Mouse (Mus musculus) intestine, embryonic 14.5 days (tissue): ENCODE results near the gene Rnasek. TPM values are rescaled to one million over a fixed set of nuclear protein-coding genes. Genes with fewer than 3 reads are reported as not detected.

ENCODE experiments used
- ATAC-seq: fragments of 200-750 bp; cut with Nextera tagmentation; replicated peaks from 2 replicates; pipeline ENCODE4 v1.8.0; 2017; ENCODE audit warnings: low read depth, moderate number of reproducible peaks, moderate TSS enrichment, moderate library complexity; ENCODE audit not compliant: low FRiP score, low TSS enrichment
- DNase-seq: peaks from one replicate; pipeline ENCODE4 v3.0.0-alpha.2; 2018; ENCODE audit warnings: low spot score
- H3K27ac ChIP-seq: fragments of 300-500 bp; sonication (generic); 2 replicates; pipeline ENCODE4 v1.5.1; 2014; ENCODE audit warnings: low read depth, mild to moderate bottlenecking, control low read depth
- H3K27me3 ChIP-seq: fragments of 300-500 bp; sonication (generic); replicated peaks from 2 replicates; pipeline ENCODE4 v1.6.1; 2014; ENCODE audit warnings: low read length, control low read depth; ENCODE audit not compliant: control insufficient read depth, insufficient read depth
- H3K36me3 ChIP-seq: fragments of 300-500 bp; sonication (generic); 2 replicates; pipeline ENCODE4 v1.6.1; 2014; ENCODE audit warnings: low read length, control low read depth; ENCODE audit not compliant: control insufficient read depth, insufficient read depth
- H3K4me1 ChIP-seq: fragments of 300-500 bp; sonication (generic); replicated peaks from 2 replicates; pipeline ENCODE4 v1.6.1; 2014; ENCODE audit warnings: low read length, control low read depth, mixed read lengths; ENCODE audit not compliant: control insufficient read depth, insufficient read depth
- H3K4me2 ChIP-seq: fragments of 300-500 bp; sonication (generic); 2 replicates; pipeline ENCODE4 v1.6.1; 2014; ENCODE audit warnings: low read length
- H3K4me3 ChIP-seq: fragments of 300-500 bp; sonication (generic); 2 replicates; pipeline ENCODE4 v1.5.1; 2014; ENCODE audit warnings: low read depth, low read length, control low read depth, mixed read lengths
- H3K9ac ChIP-seq: fragments of 300-500 bp; sonication (generic); 2 replicates; pipeline ENCODE4 v1.6.1; 2014; ENCODE audit warnings: mild to moderate bottlenecking, low read length
- H3K9me3 ChIP-seq: fragments of 300-500 bp; sonication (generic); 2 replicates; pipeline ENCODE4 v1.6.1; 2016; ENCODE audit warnings: low read length, control low read depth; ENCODE audit not compliant: control insufficient read depth
- WGBS: fragments of 180-500 bp; shearing (Covaris S2); extraction: QIAGEN DNeasy Blood & Tissue Kit; methylation state at CpG from one replicate; pipeline ENCODE4 v1.1.7; 2014; 5-methylcytosine and 5-hydroxymethylcytosine counted together
- microRNA counts: library from miRNA; unstranded; fragments of <30 nt; microRNA quantifications from one replicate; lab custom pipeline; 2016
- microRNA-seq: library from miRNA; unstranded; fragments of <30 nt; microRNA quantifications from one replicate; pipeline ENCODE4, GENCODE M21; 2016
- polyA plus RNA-seq: library from polyadenylated mRNA; unstranded; fragments of >200 nt; fragmentation: Nextera tagmentation; extraction: Ambion mirVana; gene quantifications from 2 replicates; pipeline ENCODE4 v1.2.1, GENCODE M21; 2014

Rnasek gene
- polyA plus RNA-seq, 1 experiment from 2014 or later: 165 TPM

- no peak overlapping the region for H3K4me2 ChIP-seq
- 39% methylated on average over 11 of the region's 11 CpGs for WGBS
- no peak for ATAC-seq
- peaks cover 8% of the 10 kb centered on the region; the same call in 1 of the 2 replicates for H3K4me1 ChIP-seq
- no peak overlapping the region for H3K4me3 ChIP-seq
- no peak for DNase-seq
- no peaks in the 10 kb centered on the region for H3K27me3 ChIP-seq
- H3K27ac ChIP-seq: peak overlapping the region; percentile 22; the same call in 1 of the 2 replicates
- no peak overlapping the region for H3K9ac ChIP-seq
- no peaks in the 10 kb centered on the region for H3K36me3 ChIP-seq
- no peaks in the 10 kb centered on the region for H3K9me3 ChIP-seq
Observed at GRCm38 (mm10) chr11:70193354-70194285, 46.0 kb downstream of the Rnasek start.

- ATAC-seq (no peak), DNase-seq (no peak)
- H3K36me3 ChIP-seq: no peaks in the 10 kb centered on the region
- peaks cover 8% of the 10 kb centered on the region; the same call in 1 of the 2 replicates for H3K4me1 ChIP-seq
- no peaks in the 10 kb centered on the region for H3K9me3 ChIP-seq
- no peak overlapping the region for H3K27ac ChIP-seq
- no peak overlapping the region for H3K4me3 ChIP-seq
- H3K4me2 ChIP-seq: no peak overlapping the region
- no peaks in the 10 kb centered on the region for H3K27me3 ChIP-seq
- WGBS: 75% methylated on average over 4 of the region's 4 CpGs
- no peak overlapping the region for H3K9ac ChIP-seq
Observed at GRCm38 (mm10) chr11:70192157-70192556, 47.5 kb downstream of the Rnasek start.

GRCm38 (mm10) chr11:70191188-70191587 is 48.5 kb downstream of the Rnasek start:
- ATAC-seq (no peak), DNase-seq (no peak)
- Histone ChIP-seq H3K27me3 (no peaks in the 10 kb centered on the region), H3K4me1 (peaks cover 8% of the 10 kb centered on the region; the same call in 1 of the 2 replicates), H3K9me3 (no peaks in the 10 kb centered on the region), H3K36me3 (no peaks in the 10 kb centered on the region), H3K4me2 (no peak overlapping the region), H3K27ac (no peak overlapping the region), H3K4me3 (no peak overlapping the region), H3K9ac (no peak overlapping the region)
- WGBS: 73% methylated on average over 6 of the region's 6 CpGs

GRCm38 (mm10) chr11:70189319-70190134 is 50.1 kb downstream of the Rnasek start:
- WGBS: 83% methylated on average over 28 of the region's 28 CpGs

More at GRCm38 (mm10) chr11:70189319-70190134, 50.1 kb downstream of the Rnasek start:
- Histone ChIP-seq H3K4me1 (peaks cover 8% of the 10 kb centered on the region; the same call in 1 of the 2 replicates), H3K9me3 (no peaks in the 10 kb centered on the region), H3K4me2 (no peak overlapping the region), H3K4me3 (no peak overlapping the region), H3K9ac (no peak overlapping the region), H3K36me3 (no peaks in the 10 kb centered on the region), H3K27me3 (no peaks in the 10 kb centered on the region), H3K27ac (no peak overlapping the region)
- no peak for DNase-seq
- ATAC-seq: no peak

MicroRNAs encoded within 50 kb of the gene (microRNA counts, 519-probe panel; counts per million panel counts)
- not detected for microRNA mmu-miR-195 (lab: Ali Mortazavi, UCI)
- 1,783 counts per million, percentile 11 among the panel's probes with 10 or more counts for microRNA mmu-miR-497 (lab: Ali Mortazavi, UCI)

Small RNA genes within 50 kb of the gene (microRNA-seq; reads per million reads assigned to microRNA genes)
- 636 reads per million, percentile 74 among the genes with 10 or more reads in this experiment for gene Mir195a
- not detected for gene Mir497
- not detected for gene Mir497b

Other genes starting within 250 kb of the Rnasek start
- gene Gabarap, start 248.7 kb downstream of the Rnasek start, polyA plus RNA-seq: 481 and 495 TPM in 2 replicates
- gene Phf23, start 244.1 kb downstream of the Rnasek start, polyA plus RNA-seq: 37.6 and 43.9 TPM in 2 replicates
- 32.0 and 32.6 TPM in 2 replicates for gene Dvl2, start 239.2 kb downstream of the Rnasek start, polyA plus RNA-seq
- gene Acadvl, start 224.4 kb downstream of the Rnasek start, polyA plus RNA-seq: 72.8 and 73.8 TPM in 2 replicates
- 7.7 and 8.6 TPM in 2 replicates for gene Dlg4, start 222.9 kb downstream of the Rnasek start, polyA plus RNA-seq
- 0.26 TPM in 1 of 2 replicates, not detected in the other for gene Asgr1, start 185.8 kb downstream of the Rnasek start, polyA plus RNA-seq
- 0.46 TPM in 1 of 2 replicates, not detected in the other for gene Asgr2, start 147.2 kb downstream of the Rnasek start, polyA plus RNA-seq
- gene Mgl2, start 109.5 kb downstream of the Rnasek start, polyA plus RNA-seq: 0.38 and 0.86 TPM in 2 replicates
- 0.97 and 1.2 TPM in 2 replicates for gene Clec10a, start 83.6 kb downstream of the Rnasek start, polyA plus RNA-seq
- gene Slc16a11, start 27.1 kb downstream of the Rnasek start, polyA plus RNA-seq: 1.2 and 1.7 TPM in 2 replicates
- 13.6 and 14.1 TPM in 2 replicates for gene Slc16a13, start 18.8 kb downstream of the Rnasek start, polyA plus RNA-seq
- 11.7 and 12.2 TPM in 2 replicates for gene Bcl6b, start 10.0 kb downstream of the Rnasek start, polyA plus RNA-seq
- gene 0610010K14Rik, start 1.9 kb downstream of the Rnasek start, polyA plus RNA-seq: 159 and 164 TPM in 2 replicates
- gene Gm21988, start within 50 bp of the Rnasek start, polyA plus RNA-seq: 9.0 and 9.5 TPM in 2 replicates
- 2.3 and 2.4 TPM in 2 replicates for gene Alox12, start 15.5 kb upstream of the Rnasek start, polyA plus RNA-seq
- gene Alox12e, start 82.8 kb upstream of the Rnasek start, polyA plus RNA-seq: 0.09 TPM in 1 of 2 replicates, not detected in the other
- gene Alox15, start 112.2 kb upstream of the Rnasek start, polyA plus RNA-seq: 0.34 and 0.82 TPM in 2 replicates
- gene Pelp1, start 170.2 kb upstream of the Rnasek start, polyA plus RNA-seq: 34.3 and 41.2 TPM in 2 replicates
- 15.8 and 17.9 TPM in 2 replicates for gene Arrb2, start 192.8 kb upstream of the Rnasek start, polyA plus RNA-seq
- gene Med11, start 212.1 kb upstream of the Rnasek start, polyA plus RNA-seq: 50.7 and 51.6 TPM in 2 replicates
- 0.75 and 0.92 TPM in 2 replicates for gene Zmynd15, start 219.6 kb upstream of the Rnasek start, polyA plus RNA-seq
- gene Cxcl16, start 220.1 kb upstream of the Rnasek start, polyA plus RNA-seq: 8.0 and 10.0 TPM in 2 replicates